Mouse (Mus musculus) layer of hippocampus, postnatal 36 days (tissue): ENCODE measurements around the gene Duox2. TPM values are rescaled to one million over a fixed set of nuclear protein-coding genes. Genes with fewer than 3 reads are reported as not detected.
"Not testable (repeated sequence)": the region's sequence is repeated elsewhere in the genome, so short reads cannot be mapped to it uniquely, and the experiment has no call there.

Source experiments
- DNase-seq, 2 experiments: peaks; one replicate each; pipeline ENCODE4 v3.0.0; 2022
- total RNA-seq, 2 experiments: library from RNA; stranded (reverse); gene quantifications; 2 replicates each; pipeline ENCODE4 v1.2.3; 2021

The Duox2 gene
- total RNA-seq, result under 1 TPM in 1 of 2 experiments, not detected in 1; 0.05 TPM

GRCm38 (mm10) chr2:122298096-122298499, at the start of gene Duox2:
TSS of gene Duox2 (minus strand) at chr2:122298449.
- no peak for DNase-seq

GRCm38 (mm10) chr2:122347257-122347656, 49.0 kb upstream of the Duox2 start:
- no peak for DNase-seq

- not testable (repeated sequence) for DNase-seq
Observed at GRCm38 (mm10) chr2:122346164-122346563, 47.9 kb upstream of the Duox2 start.

DNA sequence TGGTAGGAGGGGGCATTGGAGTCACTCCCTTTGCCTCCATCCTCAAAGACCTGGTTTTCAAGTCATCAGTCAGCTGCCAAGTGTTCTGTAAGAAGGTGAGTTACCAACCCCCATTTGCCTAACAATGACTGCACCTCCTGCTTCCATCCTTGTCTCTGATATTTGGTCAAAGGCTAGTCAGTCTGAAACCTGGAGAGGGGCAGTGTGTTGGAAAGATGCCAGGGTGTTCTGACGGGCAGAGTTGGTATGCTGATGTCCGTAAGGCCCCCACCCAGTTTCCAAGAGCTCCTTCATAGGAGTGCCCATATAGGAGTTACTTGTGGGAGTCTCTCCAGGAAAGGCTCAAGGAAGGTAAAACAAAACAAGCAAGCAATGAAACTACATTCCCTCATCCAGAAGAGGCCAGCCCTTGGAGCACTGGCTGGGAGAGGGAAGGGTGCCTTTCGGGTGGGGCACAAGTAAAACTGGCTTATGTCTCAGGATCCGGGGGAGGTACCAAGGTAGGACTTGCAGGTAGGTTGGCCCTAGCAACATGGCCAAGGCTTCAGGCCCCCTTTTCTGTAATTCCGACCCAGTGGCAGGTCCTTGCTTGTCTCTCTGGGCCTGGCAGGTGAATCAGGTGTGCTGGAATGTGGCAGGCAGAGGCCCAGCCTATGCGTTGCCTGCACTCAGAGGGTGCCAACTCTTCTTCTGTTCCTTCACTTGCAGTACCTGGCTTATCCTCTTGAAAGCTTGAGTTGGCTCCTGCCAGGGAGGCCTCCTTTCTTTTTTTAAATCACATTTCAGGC, 47.1 kb upstream of the Duox2 start:
- DNase-seq, result no peak

- no peak for DNase-seq
Observed at GRCm38 (mm10) chr2:122337291-122337690, 39.0 kb upstream of the Duox2 start.

DNA sequence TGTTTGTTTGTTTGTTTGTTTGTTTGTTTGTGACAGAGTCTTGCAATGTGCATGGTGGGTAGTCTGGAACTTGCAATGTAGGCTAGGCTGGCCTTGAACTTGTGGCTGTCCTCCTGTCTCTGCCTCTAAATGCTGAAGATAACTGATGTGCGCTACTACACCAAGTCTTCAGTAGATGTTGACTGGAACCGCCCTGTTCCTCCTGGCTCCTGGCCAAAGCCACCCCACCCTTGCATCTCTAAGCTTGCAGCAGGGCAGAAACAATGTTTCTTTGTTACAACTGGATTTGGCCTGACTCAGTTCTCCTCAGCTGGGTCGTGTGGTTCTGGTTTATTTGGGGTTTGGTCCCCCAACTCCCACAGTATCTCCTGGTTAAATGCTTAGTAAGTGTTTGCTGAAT, 35.9 kb upstream of the Duox2 start:
- no peak for DNase-seq

DNA sequence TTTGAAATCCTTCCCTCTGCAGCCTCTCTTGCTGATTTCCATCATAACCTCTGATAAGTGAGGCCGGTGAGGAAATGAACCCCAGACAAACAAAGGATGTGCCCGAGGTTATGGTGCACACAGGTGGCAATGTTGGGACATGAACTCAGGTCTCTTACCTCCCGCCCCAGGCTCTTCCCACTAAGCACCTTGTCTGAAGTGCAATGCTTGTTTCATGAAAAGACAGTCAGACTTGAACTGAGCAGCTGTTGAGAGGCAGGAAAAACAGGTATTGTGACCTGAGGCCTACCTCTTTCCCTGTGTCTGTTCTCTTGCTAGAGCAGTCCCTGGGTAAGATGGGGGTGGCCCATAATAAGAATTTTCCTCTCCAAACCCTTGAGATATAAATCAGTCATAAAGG, 34.0 kb upstream of the Duox2 start:
- no peak for DNase-seq

DNA sequence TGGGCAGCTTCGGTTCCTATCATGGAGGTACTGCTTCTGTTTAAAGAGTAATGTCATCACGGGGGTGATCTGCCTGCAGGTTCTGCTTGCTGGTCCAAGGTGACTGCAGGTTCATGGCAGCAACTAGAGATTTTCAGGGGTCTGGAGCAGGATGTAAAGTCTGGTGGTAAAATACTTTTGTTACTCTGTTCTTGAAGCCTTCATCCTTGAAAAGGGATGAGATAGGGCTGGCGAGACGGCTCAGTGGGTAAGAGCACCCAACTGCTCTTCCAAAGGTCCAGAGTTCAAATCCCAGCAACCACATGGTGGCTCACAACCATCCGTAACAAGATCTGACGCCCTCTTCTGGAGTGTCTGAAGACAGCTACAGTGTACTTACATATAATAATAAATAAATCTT, 32.1 kb upstream of the Duox2 start:
- DNase-seq, result not testable (repeated sequence)

GRCm38 (mm10) chr2:122327986-122328385, 29.7 kb upstream of the Duox2 start:
- no peak for DNase-seq

DNA sequence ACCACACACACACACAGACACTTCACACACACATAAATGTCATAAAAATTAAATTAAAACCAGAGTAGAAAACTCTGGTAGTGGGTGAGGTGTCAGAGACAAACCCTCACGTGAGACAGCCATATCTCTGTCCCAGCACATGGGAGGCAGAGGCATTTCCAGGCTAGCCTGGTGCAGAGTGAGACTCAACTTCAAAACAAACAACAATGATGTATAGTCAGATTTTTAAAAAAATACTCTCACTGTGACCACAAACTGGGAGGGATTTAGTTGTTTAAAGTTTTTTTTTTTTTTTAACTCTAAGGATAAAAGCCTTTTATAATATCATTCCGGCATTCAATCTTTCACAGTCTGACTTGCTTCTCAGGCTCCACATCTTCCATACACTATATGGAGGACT, 27.1 kb upstream of the Duox2 start:
- no peak for DNase-seq

DNA sequence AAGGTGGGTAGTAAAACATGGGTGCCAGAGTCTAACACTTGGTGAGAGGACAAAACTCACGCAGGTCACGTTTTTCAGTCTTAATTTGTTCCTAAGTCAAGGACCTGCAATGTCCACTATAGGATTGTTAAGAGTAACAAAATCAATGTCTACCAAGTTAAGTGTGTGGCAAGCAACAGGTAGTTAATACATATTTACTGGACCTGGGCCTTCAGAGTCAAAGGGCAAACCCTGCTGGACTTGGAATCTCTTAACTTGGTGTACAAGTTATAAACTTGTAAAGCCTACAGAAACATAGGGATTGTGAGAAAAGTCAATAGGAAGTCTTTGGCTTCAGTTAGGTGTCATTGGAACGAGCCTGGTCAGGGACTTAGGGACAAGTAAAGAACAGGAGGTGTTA, 26.3 kb upstream of the Duox2 start:
- DNase-seq, result no peak

- DNase-seq, result no peak
Observed at GRCm38 (mm10) chr2:122323960-122324359, 25.7 kb upstream of the Duox2 start.

- no peak for DNase-seq
Observed at GRCm38 (mm10) chr2:122317384-122317783, 19.1 kb upstream of the Duox2 start.

DNA sequence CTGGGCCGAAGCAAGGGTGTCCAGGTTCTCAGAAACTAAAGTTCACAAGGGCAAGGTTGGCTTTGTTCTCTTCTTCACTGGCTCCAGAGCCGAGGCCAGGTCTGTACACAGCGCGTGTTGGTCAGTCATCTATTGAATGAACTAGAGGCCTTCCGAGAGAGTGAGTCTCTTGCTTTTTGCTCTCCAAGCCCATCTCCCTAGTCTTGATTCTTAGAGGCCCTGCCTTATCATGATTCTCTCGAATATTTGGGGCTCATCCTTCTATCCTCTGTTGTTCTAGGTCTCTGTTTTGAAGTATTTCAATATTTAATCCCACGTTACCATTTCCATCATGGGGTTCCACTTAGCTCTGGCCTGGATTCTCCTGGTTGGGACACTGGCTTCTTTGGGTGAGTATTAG, 17.1 kb upstream of the Duox2 start, which contains the start of gene Duox1:
Duox1 (plus strand) TSS at position 301 of the 400 bp plus-strand sequence.
- no peak for DNase-seq

GRCm38 (mm10) chr2:122313536-122313935, 15.3 kb upstream of the Duox2 start, which contains the start of gene Duoxa1:
TSS of gene Duoxa1 (minus strand) at chr2:122313730.
- DNase-seq, result no peak

- DNase-seq, result no peak
Observed at GRCm38 (mm10) chr2:122312722-122313417, 14.6 kb upstream of the Duox2 start.

DNA sequence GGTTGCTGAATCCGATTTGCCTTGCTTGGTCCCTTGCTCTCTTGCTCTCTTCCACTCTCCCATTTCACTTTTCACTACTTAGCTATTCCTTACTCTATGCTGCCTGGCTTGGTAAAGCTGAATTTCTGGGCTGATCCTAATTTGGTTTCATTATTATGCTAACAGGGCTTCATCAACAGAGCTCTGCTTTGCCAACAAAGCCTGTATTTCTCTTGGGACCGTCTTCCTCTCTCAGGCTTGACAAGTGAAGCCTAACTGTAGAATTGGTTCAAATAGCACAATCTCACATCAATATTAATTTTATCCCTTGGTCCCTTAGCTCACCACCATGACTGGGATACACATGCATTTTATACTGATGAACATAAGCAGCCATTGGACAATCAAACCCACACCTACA, 13.3 kb upstream of the Duox2 start:
- DNase-seq, result no peak

DNA sequence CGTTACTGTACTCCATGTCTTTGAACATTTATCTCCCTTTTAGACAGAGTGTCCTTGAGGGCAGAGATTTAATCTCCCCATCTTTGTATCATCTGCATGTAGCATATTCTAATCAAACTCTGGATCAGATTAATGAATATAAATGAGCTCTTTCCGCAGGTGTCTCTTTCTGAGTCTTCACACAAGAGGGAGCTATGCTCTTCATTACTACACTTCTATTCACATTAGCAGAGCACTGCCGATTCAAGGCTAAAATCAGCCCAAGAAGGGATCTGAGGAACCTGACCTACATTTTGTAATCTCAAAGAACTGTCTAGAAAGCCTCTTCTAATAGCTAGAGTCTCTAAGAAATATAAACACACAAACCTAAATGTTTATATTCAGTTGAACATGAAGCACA, 11.4 kb upstream of the Duox2 start:
- no peak for DNase-seq

DNA sequence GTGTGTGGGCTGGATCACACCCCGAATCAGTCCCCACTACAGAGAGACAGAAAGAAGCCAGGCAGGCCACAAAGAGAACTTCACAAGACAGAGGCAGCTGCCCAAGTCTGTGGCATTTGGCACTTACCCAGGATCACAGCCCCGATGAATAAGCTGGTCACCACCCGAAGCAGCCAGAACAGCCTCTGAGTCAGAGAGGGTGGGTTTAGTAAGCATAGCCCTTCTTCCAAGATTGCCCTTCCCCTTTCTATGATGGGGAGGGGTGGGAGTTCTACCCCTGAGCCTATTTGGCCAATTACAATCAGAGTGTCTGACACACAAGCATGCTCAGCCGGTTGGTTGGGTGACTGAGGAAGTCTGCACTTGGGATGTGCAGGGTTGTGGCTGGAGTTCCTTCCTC, 7.9 kb upstream of the Duox2 start:
- no peak for DNase-seq

DNA sequence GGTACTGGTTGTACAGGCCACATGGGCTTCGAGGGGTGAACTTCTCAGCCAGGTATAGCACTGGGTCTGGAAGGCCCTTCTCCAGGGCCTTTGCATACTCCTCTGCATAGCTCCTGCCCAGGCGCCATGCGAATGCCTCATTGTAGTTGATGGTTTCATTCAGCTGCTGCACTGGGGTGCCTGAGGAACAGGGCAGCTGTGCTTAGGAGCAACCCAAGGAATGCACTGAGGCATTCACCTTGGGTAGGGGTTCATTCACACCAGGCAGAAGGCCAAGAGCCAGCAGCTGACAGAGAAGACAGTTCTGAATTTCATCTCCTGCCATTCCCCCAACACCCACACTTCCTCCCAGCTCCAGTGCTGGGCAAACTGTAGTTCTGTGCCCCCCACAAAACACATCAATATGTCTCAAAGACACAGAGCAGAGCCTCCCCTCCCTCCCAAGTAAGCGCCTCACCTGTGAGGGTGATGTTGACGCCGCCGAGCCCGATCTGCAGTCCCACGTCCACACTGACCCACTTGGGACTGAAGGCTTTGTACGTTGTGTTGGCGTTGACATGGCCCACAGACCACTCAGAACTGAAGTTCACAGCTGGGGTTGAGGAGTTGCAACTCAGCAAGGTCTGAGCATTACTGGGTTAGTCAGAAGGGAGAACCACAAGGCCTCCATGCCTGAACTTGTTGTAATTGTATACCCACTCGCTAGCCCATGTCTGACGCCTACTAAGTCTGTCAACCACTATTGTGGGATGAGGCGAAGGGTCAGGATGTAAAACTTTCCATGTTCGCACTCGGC, 7.0 kb upstream of the Duox2 start:
- no peak for DNase-seq

- no peak for DNase-seq
Observed at GRCm38 (mm10) chr2:122304544-122304943, 6.3 kb upstream of the Duox2 start.

DNA sequence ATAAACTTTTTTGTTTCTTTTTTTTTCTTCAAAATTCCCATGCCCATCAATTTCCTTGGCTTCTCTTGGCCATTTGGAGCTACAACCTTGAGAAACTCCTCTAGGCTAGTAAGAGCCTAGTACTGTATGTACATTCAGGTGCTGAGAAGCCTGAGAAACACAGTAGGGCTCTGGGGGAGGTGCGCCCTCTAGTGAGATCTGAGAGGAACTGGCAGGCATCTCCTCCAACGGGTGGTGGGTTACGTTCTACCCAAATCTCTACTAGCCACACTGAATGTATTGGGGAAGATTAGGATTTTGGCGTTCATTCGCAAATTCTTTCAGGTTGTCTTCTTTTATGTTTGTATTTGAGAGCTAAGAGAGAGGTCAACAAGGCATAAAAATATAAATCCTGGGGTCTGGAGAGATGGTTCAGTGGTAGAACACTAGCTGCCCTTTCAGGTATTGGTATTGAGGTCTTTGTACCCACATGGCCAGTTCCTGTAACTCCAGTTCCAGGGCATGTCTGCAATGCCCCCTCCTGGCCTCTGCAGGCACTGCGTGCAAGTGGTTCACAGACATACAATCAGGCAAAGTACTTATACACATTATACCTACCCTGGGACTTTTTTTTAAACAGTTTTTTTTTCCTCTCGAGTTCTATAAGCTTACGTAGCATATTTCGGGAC, 4.5 kb upstream of the Duox2 start:
- no peak for DNase-seq
